ENCODE assay signal across 15 mouse cellular contexts in genomic region chr17:24283266-24283818, GRCm38 (mm10). TPM values are rescaled to one million over a fixed set of nuclear protein-coding genes. Genes with fewer than 3 reads are reported as not detected.
DNase-seq lines count a peak whose midpoint lies in the region; ATAC-seq and TF ChIP-seq lines count a peak whose summit lies in the region.
"Had no signal": no experiment of that assay in that cellular context is flagged by ENCODE, and none has a peak within 500 bp of the region (broad histone marks: within the 10 kb centered on the region; RNA-seq: fewer than 3 reads in every experiment).

No protein-coding gene starts in this region.

- peak; percentile 43 to 47 for DNase-seq in cerebellum, postnatal 25 days
- no peak for DNase-seq in cerebellum, adult 8-10 months
- DNase-seq in limb, embryonic 11.5 days (ENCODE audit: low spot score), result peak; percentile 36
- no peak for DNase-seq in limb, embryonic 10.5 days (ENCODE audit: low spot score)
- DNase-seq in limb, embryonic 14.5 days (ENCODE audit: low spot score), result peak; percentile 15
- DNase-seq: adrenal gland, adult 2 months; kidney, adult 11 months; lung, adult 18-20 months; spleen, adult 18-20 months had no signal

- no peak for TF ChIP-seq POLR2A in limb, embryonic 14.5 days (IDR thresholded peaks at IDR 0.05; ENCODE audit: borderline replicate concordance, extremely low read depth, insufficient read depth, insufficient read length)

- ATAC-seq in limb, embryonic 11.5 days (ENCODE audit: insufficient number of reproducible peaks, low FRiP score, low TSS enrichment, low read depth), result no peak
- peak; percentile 78 for ATAC-seq in limb, embryonic 14.5 days (ENCODE audit: low FRiP score, low read depth)
- ATAC-seq in kidney, embryonic 16.5 days (ENCODE audit: low FRiP score, low TSS enrichment), result no peak
- ATAC-seq in liver, embryonic 12.5 days, result no peak
- ATAC-seq: midbrain, embryonic 13.5 days had no signal

- H3K9me3 ChIP-seq in limb, embryonic 11.5 days (ENCODE audit: control insufficient read depth, low read length), result no peaks in the 10 kb centered on the region
- H3K9me3 ChIP-seq in limb, embryonic 10.5 days (replicated peaks), result no peaks in the 10 kb centered on the region
- H3K9me3 ChIP-seq in limb, embryonic 14.5 days (ENCODE audit: control insufficient read depth, low read length), result no peaks in the 10 kb centered on the region
- no peaks in the 10 kb centered on the region for H3K9me3 ChIP-seq in kidney, embryonic 16.5 days (ENCODE audit: low read length)
- H3K9me3 ChIP-seq in liver, embryonic 12.5 days (replicated peaks), result no peaks in the 10 kb centered on the region
- H3K9me3 ChIP-seq: hindbrain, embryonic 13.5 days; kidney, embryonic 15.5 days; midbrain, embryonic 13.5 days had no signal

- WGBS in limb, embryonic 11.5 days, result 69% methylated on average over 9 of the region's 9 CpGs
- 71% methylated on average over 9 of the region's 9 CpGs for WGBS in limb, embryonic 10.5 days
- whole genome bisulfite sequencing in limb, embryonic 14.5 days, result 33% methylated on average over 9 of the region's 9 CpGs
- 63% methylated on average over 9 of the region's 9 CpGs for WGBS in kidney, embryonic 16.5 days
- 49% methylated on average over 9 of the region's 9 CpGs for WGBS in liver, embryonic 12.5 days (ENCODE audit: insufficient replicate concordance)

- no peaks in the 10 kb centered on the region for H3K27me3 ChIP-seq in limb, embryonic 11.5 days (ENCODE audit: control insufficient read depth, insufficient read depth, low read length)
- no peaks in the 10 kb centered on the region for H3K27me3 ChIP-seq in limb, embryonic 10.5 days (ENCODE audit: low read depth, poor library complexity, severe bottlenecking)
- no peaks in the 10 kb centered on the region for H3K27me3 ChIP-seq in limb, embryonic 14.5 days (ENCODE audit: control insufficient read depth, insufficient read depth, low read length)
- H3K27me3 ChIP-seq in kidney, embryonic 16.5 days (ENCODE audit: insufficient read depth, low read length), result no peaks in the 10 kb centered on the region
- no peaks in the 10 kb centered on the region for H3K27me3 ChIP-seq in liver, embryonic 12.5 days (replicated peaks)
- H3K27me3 ChIP-seq: hindbrain, embryonic 13.5 days; kidney, embryonic 15.5 days; midbrain, embryonic 13.5 days had no signal

- no peak overlapping the region for H3K9ac ChIP-seq in limb, embryonic 11.5 days (ENCODE audit: low read length)
- no peak overlapping the region for H3K9ac ChIP-seq in limb, embryonic 14.5 days (ENCODE audit: low read depth, low read length, severe bottlenecking)
- no peak overlapping the region for H3K9ac ChIP-seq in kidney, embryonic 16.5 days (replicated peaks; ENCODE audit: low read length)
- H3K9ac ChIP-seq in liver, embryonic 12.5 days, result no peak overlapping the region
- H3K9ac ChIP-seq: hindbrain, embryonic 13.5 days; kidney, embryonic 15.5 days; midbrain, embryonic 13.5 days had no signal

- H3K36me3 ChIP-seq in limb, embryonic 11.5 days (ENCODE audit: control insufficient read depth, insufficient read depth, low read length), result no peaks in the 10 kb centered on the region
- no peaks in the 10 kb centered on the region for H3K36me3 ChIP-seq in limb, embryonic 10.5 days
- no peaks in the 10 kb centered on the region for H3K36me3 ChIP-seq in limb, embryonic 14.5 days (ENCODE audit: control insufficient read depth, insufficient read depth, low read length)
- no peaks in the 10 kb centered on the region for H3K36me3 ChIP-seq in kidney, embryonic 16.5 days (ENCODE audit: insufficient read depth, low read length)
- no peaks in the 10 kb centered on the region for H3K36me3 ChIP-seq in liver, embryonic 12.5 days
- H3K36me3 ChIP-seq: hindbrain, embryonic 13.5 days; kidney, embryonic 15.5 days; midbrain, embryonic 13.5 days had no signal

- H3K4me1 ChIP-seq in limb, embryonic 11.5 days (ENCODE audit: control insufficient read depth, insufficient read depth, low read length), result no peaks in the 10 kb centered on the region
- no peaks in the 10 kb centered on the region for H3K4me1 ChIP-seq in limb, embryonic 10.5 days
- peaks cover 4% of the 10 kb centered on the region; the same call in 1 of the 2 replicates for H3K4me1 ChIP-seq in limb, embryonic 14.5 days (ENCODE audit: control insufficient read depth, insufficient read depth, low read length)
- H3K4me1 ChIP-seq in kidney, embryonic 16.5 days (ENCODE audit: insufficient read depth, low read length), result no peaks in the 10 kb centered on the region
- peaks cover 15% of the 10 kb centered on the region for H3K4me1 ChIP-seq in liver, embryonic 12.5 days
- H3K4me1 ChIP-seq: hindbrain, embryonic 13.5 days; kidney, embryonic 15.5 days; midbrain, embryonic 13.5 days had no signal

- H3K27ac ChIP-seq in limb, embryonic 11.5 days (replicated peaks; ENCODE audit: low read depth, low read length), result no peak overlapping the region
- no peak overlapping the region for H3K27ac ChIP-seq in limb, embryonic 10.5 days
- H3K27ac ChIP-seq in limb, embryonic 14.5 days (replicated peaks; ENCODE audit: low read depth, low read length), result no peak overlapping the region
- H3K27ac ChIP-seq in kidney, embryonic 16.5 days (ENCODE audit: low read length), result no peak overlapping the region
- no peak overlapping the region for H3K27ac ChIP-seq in liver, embryonic 12.5 days
- H3K27ac ChIP-seq: hindbrain, embryonic 13.5 days; kidney, embryonic 15.5 days; midbrain, embryonic 13.5 days had no signal

- H3K4me2 ChIP-seq in limb, embryonic 11.5 days (ENCODE audit: low read depth, severe bottlenecking), result no peak overlapping the region
- no peak overlapping the region for H3K4me2 ChIP-seq in limb, embryonic 14.5 days (replicated peaks; ENCODE audit: low read depth, low read length, severe bottlenecking)
- H3K4me2 ChIP-seq in kidney, embryonic 16.5 days (replicated peaks; ENCODE audit: low read depth, low read length), result no peak overlapping the region
- no peak overlapping the region for H3K4me2 ChIP-seq in liver, embryonic 12.5 days
- H3K4me2 ChIP-seq: hindbrain, embryonic 13.5 days; kidney, embryonic 15.5 days; liver, embryonic 11.5 days; midbrain, embryonic 13.5 days had no signal

- H3K4me3 ChIP-seq in limb, embryonic 11.5 days (ENCODE audit: low read depth, low read length), result no peak overlapping the region
- H3K4me3 ChIP-seq in limb, embryonic 10.5 days, result no peak overlapping the region
- H3K4me3 ChIP-seq in limb, embryonic 14.5 days (replicated peaks; ENCODE audit: low read length), result no peak overlapping the region
- no peak overlapping the region for H3K4me3 ChIP-seq in kidney, embryonic 16.5 days (ENCODE audit: low read length)
- H3K4me3 ChIP-seq in liver, embryonic 12.5 days, result no peak overlapping the region
- H3K4me3 ChIP-seq: hindbrain, embryonic 13.5 days; kidney, embryonic 15.5 days; midbrain, embryonic 13.5 days had no signal

RNA-seq across cellular contexts. Expression of gene Ccnf, which starts 32.1 kb away (rescaled TPM):
- 103 and 108 TPM in 2 replicates for polyA plus RNA-seq in limb, embryonic 11.5 days (2014; fragmentation: Nextera tagmentation; extraction: Ambion mirVana)
- polyA plus RNA-seq in limb, embryonic 10.5 days (2016; fragmentation: Nextera tagmentation; extraction: Ambion mirVana), result 117 and 120 TPM in 2 replicates
- polyA plus RNA-seq in limb, embryonic 14.5 days (2012; rRNA removed), result 35.4 and 36.6 TPM in 2 replicates
- 41.8 and 49.9 TPM in 2 replicates for polyA plus RNA-seq in limb, embryonic 14.5 days (2014; fragmentation: Nextera tagmentation; extraction: Ambion mirVana)
- polyA plus RNA-seq in kidney, embryonic 16.5 days (2015; fragmentation: Nextera tagmentation; extraction: Ambion mirVana), result 69.2 and 73.5 TPM in 2 replicates
- 93.7 and 95.4 TPM in 2 replicates for polyA plus RNA-seq in liver, embryonic 12.5 days (2016; fragmentation: Nextera tagmentation; extraction: Ambion mirVana)

Comparison
In these comparisons a context has a peak if more than half of its experiments do, and no peak if none do; other contexts are left out.
1. DNase-seq: peak in cerebellum, postnatal 25 days (2 of 2), limb, embryonic 11.5 days (single experiment) and limb, embryonic 14.5 days (single experiment); none in cerebellum, adult 8-10 months (single experiment) and limb, embryonic 10.5 days (single experiment).